Mouse (Mus musculus): ENCODE data around the gene Itga9.

- TF ChIP-seq CTCF (IDR thresholded peaks at IDR 0.05; ENCODE audit: borderline replicate concordance, insufficient read depth, low read depth, low read length) (no peak), POLR2A (IDR thresholded peaks at IDR 0.05; ENCODE audit: borderline replicate concordance, insufficient read depth, low read length) (no peak)
Measured at GRCm38 (mm10) chr9:118629763-118630379, 23.4 kb downstream of the Itga9 start.
